Mouse (Mus musculus): Measurements from ENCODE around the gene Haghl.
"Not testable (repeated sequence)": the region's sequence is repeated elsewhere in the genome, so short reads cannot be mapped to it uniquely, and the experiment has no call there.

Haghl gene

GRCm38 (mm10) chr17:25741471-25741870 is 44.0 kb downstream of the Haghl start:
- not testable (repeated sequence) for DNase-seq

DNA sequence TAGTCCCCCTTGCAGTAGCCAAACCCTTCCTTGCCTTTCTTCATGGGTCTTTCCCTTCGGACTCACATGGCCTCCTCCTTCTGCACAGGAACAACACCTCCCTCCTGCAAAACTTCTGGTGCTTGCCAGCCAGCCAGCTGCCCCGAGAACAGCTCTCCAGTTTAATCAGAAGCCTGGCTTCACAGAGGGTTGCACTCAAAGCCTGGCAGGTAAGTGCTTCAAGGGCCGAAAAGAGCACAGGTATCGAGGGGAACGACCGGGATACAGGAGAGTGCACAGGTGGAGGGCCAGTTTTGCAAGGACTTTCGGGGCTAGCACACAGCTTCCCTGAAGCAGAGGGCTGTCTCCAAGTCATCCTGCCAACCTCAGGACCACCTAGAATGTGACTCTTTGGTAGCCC is 46.6 kb downstream of the Haghl start:
- no peak for DNase-seq

GRCm38 (mm10) chr17:25735745-25736144 is 49.7 kb downstream of the Haghl start, which contains the start of gene Mslnl:
TSS of gene Mslnl (plus strand) at chr17:25736042.
- DNase-seq: no peak

GRCm38 (mm10) chr17:25735246-25735645 is 50.2 kb downstream of the Haghl start:
- DNase-seq: no peak

DNA sequence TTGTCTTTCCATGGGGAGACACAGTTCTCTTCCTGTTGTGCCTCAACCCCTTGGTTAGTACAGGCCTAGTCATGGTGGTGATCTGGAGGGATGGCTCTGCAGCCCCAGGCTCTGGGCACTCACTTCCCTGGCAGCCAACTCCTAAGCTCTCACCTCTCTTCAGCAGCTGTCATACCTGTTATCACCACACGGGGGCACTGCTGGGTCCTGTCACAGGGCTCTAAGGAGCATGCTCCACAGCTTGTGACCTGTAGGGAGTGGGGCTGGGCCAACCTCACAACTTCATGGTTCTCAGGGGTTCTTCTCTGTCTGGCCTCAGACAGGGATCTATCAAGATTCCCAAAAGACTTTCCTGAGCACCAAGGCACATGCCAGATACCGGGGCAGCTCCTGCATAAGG is 53.4 kb downstream of the Haghl start:
- DNase-seq: peak; percentile 79
